Mouse (Mus musculus) kidney, postnatal 0 days (tissue): ENCODE results near the gene Ms4a6c. TPM values are rescaled to one million over a fixed set of nuclear protein-coding genes. Genes with fewer than 3 reads are reported as not detected.
"Not testable (repeated sequence)": the region's sequence is repeated elsewhere in the genome, so short reads cannot be mapped to it uniquely, and the experiment has no call there.

ENCODE experiments used
- ATAC-seq: fragments of 200-750 bp; cut with Nextera tagmentation; replicated peaks from 2 replicates; pipeline ENCODE4 v1.8.0; 2017; ENCODE audit warnings: low read depth, moderate number of reproducible peaks, moderate TSS enrichment, moderate library complexity; ENCODE audit not compliant: low FRiP score
- DNase-seq: peaks from one replicate; pipeline ENCODE4 v3.0.0-alpha.2; 2016; ENCODE audit warnings: low spot score
- H3K27ac ChIP-seq: fragments of 300-500 bp; sonication (generic); 2 replicates; pipeline ENCODE4 v1.5.1; 2014; ENCODE audit warnings: mild to moderate bottlenecking
- H3K27me3 ChIP-seq: fragments of 300-500 bp; sonication (generic); 2 replicates; pipeline ENCODE4 v1.6.1; 2014; ENCODE audit warnings: low read length, mixed read lengths; ENCODE audit not compliant: insufficient read depth
- H3K36me3 ChIP-seq: fragments of 300-500 bp; sonication (generic); 2 replicates; pipeline ENCODE4 v1.6.1; 2014; ENCODE audit warnings: low read length, mixed read lengths; ENCODE audit not compliant: insufficient read depth
- H3K4me1 ChIP-seq: fragments of 300-500 bp; sonication (generic); replicated peaks from 2 replicates; pipeline ENCODE4 v1.6.1; 2014; ENCODE audit warnings: antibody characterized with exemption, low read length, mixed read lengths; ENCODE audit not compliant: insufficient read depth
- H3K4me2 ChIP-seq: fragments of 300-500 bp; sonication (generic); 2 replicates; pipeline ENCODE4 v1.6.1; 2014; ENCODE audit warnings: mild to moderate bottlenecking, low read length, moderate library complexity, mixed read lengths
- H3K4me3 ChIP-seq: fragments of 300-500 bp; sonication (generic); replicated peaks from 2 replicates; pipeline ENCODE4 v1.5.1; 2014; ENCODE audit warnings: low read depth, low read length
- H3K9ac ChIP-seq: fragments of 300-500 bp; sonication (generic); 2 replicates; pipeline ENCODE4 v1.6.1; 2014; ENCODE audit warnings: low read depth, low read length
- H3K9me3 ChIP-seq: fragments of 300-500 bp; sonication (generic); replicated peaks from 2 replicates; pipeline ENCODE4 v1.6.1; 2016; ENCODE audit warnings: low read length, inconsistent platforms, mixed read lengths
- CTCF ChIP-seq: IDR thresholded peaks from 2 replicates; pipeline ENCODE4 v1.5.1; 2016; ENCODE audit warnings: antibody characterized with exemption, low read depth, mild to moderate bottlenecking, moderate library complexity
- WGBS: fragments of 180-500 bp; shearing (Covaris S2); extraction: QIAGEN DNeasy Blood & Tissue Kit; methylation state at CpG from one replicate; pipeline ENCODE4 v1.1.7; 2014; 5-methylcytosine and 5-hydroxymethylcytosine counted together
- polyA plus RNA-seq: library from polyadenylated mRNA; unstranded; fragments of >200 nt; fragmentation: Nextera tagmentation; extraction: Ambion mirVana; gene quantifications from 2 replicates; pipeline ENCODE4 v1.2.1, GENCODE M21; 2015

The Ms4a6c gene
- polyA plus RNA-seq, 1 experiment from 2014 or later = 7.4 TPM

DNA sequence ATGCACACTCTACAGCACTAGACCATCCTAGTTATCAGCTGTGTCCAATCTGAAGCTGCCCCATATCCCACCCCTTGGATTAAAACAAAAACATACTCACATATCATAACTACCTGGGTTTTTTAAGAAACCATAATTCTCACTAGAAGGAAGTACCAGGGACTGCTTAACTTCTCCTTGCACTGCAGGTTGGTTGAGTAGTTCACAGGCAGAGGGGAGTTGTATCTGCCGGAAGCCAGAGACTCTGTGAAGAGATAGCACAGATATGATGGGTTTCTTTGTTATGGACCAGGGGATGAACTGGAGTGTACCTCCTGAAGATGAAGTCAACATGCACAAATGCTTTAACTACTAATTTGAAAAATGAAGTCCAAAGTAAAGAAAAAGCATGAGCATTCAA, 31.6 kb downstream of the Ms4a6c start:
- no peak for TF ChIP-seq CTCF
- Histone ChIP-seq H3K4me2 (no peak overlapping the region), H3K27me3 (no peaks in the 10 kb centered on the region), H3K9me3 (no peaks in the 10 kb centered on the region), H3K4me1 (no peaks in the 10 kb centered on the region), H3K9ac (no peak overlapping the region), H3K27ac (no peak overlapping the region), H3K4me3 (no peak overlapping the region), H3K36me3 (no peaks in the 10 kb centered on the region)
- DNase-seq (no peak), ATAC-seq (no peak)
- WGBS = 91% methylated on average over 1 of the region's 1 CpGs

DNA sequence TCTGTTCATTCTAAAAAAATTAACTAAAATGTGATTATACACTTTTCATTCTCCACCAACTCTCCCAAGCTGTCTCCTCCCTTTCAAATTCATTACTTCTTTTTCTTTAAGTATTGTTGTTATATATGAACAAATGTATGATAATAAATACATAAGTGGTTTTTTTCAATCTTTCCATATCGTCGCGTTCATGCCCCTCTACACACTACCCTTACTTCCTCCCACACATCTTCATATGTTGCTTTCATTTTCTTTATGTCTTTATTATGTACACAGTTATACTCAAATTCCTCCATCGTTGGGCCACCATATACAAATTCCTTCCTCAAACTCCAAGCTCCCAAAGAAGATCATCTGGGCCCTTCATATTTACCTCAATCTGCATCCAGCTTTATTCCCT, 32.2 kb downstream of the Ms4a6c start:
- no peak overlapping the region for H3K27ac ChIP-seq
- no peak overlapping the region for H3K4me2 ChIP-seq
- H3K36me3 ChIP-seq = no peaks in the 10 kb centered on the region
- 81% methylated on average over 4 of the region's 4 CpGs for WGBS
- H3K4me1 ChIP-seq = no peaks in the 10 kb centered on the region
- no peak for TF ChIP-seq CTCF
- H3K9ac ChIP-seq = no peak overlapping the region
- H3K27me3 ChIP-seq = no peaks in the 10 kb centered on the region
- ATAC-seq (no peak), DNase-seq (no peak)
- H3K9me3 ChIP-seq = no peaks in the 10 kb centered on the region
- no peak overlapping the region for H3K4me3 ChIP-seq

DNA sequence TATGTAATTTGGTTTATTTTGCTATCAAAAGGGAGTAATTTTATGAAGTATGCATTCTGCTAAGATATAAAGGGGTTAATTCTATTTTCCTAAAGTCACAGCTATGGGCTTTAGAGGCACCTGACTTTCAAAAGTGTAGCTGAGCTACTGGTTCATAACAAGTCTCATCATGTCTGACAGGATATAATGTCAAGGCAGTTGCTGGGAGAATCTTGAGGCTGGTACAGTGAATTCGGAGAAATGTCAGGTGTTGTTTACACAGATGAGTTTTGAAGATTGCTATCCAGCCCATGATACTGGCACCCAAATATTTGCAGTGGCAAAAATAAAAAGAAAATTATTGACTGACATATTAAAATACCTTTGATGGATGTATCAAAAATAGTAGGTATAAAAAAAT, 35.7 kb downstream of the Ms4a6c start:
- Histone ChIP-seq H3K4me2 (no peak overlapping the region), H3K9ac (no peak overlapping the region), H3K4me3 (no peak overlapping the region), H3K36me3 (no peaks in the 10 kb centered on the region), H3K9me3 (no peaks in the 10 kb centered on the region), H3K27me3 (no peaks in the 10 kb centered on the region), H3K27ac (no peak overlapping the region), H3K4me1 (no peaks in the 10 kb centered on the region)
- ATAC-seq (no peak), DNase-seq (no peak)
- TF ChIP-seq CTCF = no peak
- 77% methylated on average over 1 of the region's 1 CpGs for WGBS

DNA sequence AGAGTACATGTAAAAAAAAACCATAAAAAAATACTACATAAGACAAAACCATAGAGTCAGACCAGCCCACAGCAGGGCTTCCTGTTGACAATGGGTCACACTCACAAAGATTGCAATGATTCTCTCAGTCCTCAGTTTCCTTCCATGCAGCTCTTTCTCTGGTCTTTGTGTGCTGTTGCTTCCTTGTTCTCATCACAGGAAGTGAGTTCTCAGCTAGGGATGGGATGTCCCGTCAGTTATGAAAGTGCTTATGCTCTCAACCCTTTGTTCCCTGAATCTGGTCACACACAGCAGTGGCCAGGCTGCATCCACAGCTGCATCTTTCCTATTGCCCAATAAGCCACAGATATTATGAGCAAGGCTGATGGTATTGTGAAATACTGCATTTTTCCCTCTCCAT, 44.3 kb downstream of the Ms4a6c start:
- ATAC-seq (no peak), DNase-seq (no peak)
- TF ChIP-seq CTCF = no peak
- no peak overlapping the region for H3K9ac ChIP-seq
- H3K27me3 ChIP-seq = no peaks in the 10 kb centered on the region
- no peak overlapping the region for H3K27ac ChIP-seq
- no peak overlapping the region for H3K4me3 ChIP-seq
- H3K36me3 ChIP-seq = no peaks in the 10 kb centered on the region
- H3K4me2 ChIP-seq = no peak overlapping the region
- H3K4me1 ChIP-seq = no peaks in the 10 kb centered on the region
- WGBS = 67% methylated on average over 1 of the region's 1 CpGs
- no peaks in the 10 kb centered on the region for H3K9me3 ChIP-seq

DNA sequence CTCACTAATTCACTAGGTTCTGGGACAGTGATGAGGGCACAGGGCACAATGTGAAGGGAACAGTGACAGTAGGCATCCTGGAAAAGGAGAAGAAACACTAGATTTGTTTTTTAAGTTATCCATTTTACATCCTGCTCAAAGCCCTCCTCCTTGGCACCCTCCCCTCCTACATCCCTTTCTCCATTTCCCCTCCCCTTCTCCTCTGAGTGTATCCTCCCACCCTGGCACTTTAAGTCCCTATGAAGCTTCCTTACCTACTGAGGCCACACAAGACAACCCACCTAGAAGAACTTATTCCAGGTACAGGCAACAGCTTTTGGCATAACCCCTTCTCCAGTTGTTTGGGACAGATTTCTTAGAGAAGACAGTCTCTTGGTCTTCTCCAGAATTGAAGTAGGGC, 47.1 kb downstream of the Ms4a6c start, which contains the start of gene Ms4a6b:
Ms4a6b (plus strand) TSS at position 267 of the 400 bp plus-strand sequence.
- Histone ChIP-seq H3K27me3 (no peaks in the 10 kb centered on the region), H3K9me3 (no peaks in the 10 kb centered on the region), H3K4me3 (no peak within 1 kb of the TSS), H3K9ac (no peak within 1 kb of the TSS), H3K36me3 (no peaks in the 10 kb centered on the region), H3K27ac (no peak within 1 kb of the TSS), H3K4me2 (no peak within 1 kb of the TSS), H3K4me1 (no peaks in the 10 kb centered on the region)
- no peak for DNase-seq
- TF ChIP-seq CTCF = no peak
- no peak for ATAC-seq

DNA sequence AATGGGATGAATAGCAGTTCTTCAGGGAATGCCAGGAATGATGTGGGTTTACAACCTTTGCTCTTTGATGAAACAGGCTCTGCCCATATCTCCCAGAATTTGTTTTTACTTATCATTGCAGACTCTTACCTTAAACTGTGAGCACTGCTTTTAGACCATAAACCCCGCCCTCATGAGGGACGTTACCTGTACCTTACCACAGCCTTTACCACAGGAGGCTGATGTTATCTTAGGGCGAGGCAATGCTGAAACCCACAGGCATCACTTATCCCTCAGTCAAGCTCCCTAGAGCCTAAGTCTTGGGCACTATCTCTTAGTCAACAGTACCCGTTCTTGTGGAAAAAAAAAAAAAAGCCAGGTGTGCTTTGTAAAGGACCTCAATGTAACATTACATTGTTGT, 47.7 kb downstream of the Ms4a6c start:
- ATAC-seq (no peak), DNase-seq (no peak)
- Histone ChIP-seq H3K4me3 (no peak overlapping the region), H3K9ac (no peak overlapping the region), H3K4me1 (no peaks in the 10 kb centered on the region), H3K36me3 (no peaks in the 10 kb centered on the region), H3K9me3 (no peaks in the 10 kb centered on the region), H3K27ac (no peak overlapping the region), H3K4me2 (no peak overlapping the region), H3K27me3 (no peaks in the 10 kb centered on the region)
- 64% methylated on average over 4 of the region's 4 CpGs for WGBS
- TF ChIP-seq CTCF = no peak

DNA sequence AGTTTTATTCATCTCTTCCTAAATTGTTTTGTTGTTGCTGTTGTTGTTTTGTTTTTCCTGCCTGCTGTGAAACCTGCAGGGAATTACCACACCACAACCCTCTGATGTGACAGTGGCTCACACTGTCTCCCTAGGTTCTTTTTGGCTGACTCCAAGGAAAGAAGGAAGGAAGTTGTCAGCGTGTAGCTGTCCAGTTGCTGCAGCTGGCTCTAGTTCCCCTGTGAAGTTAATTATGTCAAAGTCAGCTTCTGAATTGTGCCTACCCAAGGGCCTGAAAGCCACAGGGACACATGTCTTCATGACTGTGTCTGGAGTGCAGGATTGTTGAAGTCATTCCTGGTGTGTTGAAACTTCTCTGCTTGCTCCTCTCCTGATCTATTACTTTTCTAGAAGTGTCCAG, 48.2 kb downstream of the Ms4a6c start:
- H3K4me3 ChIP-seq, H3K27me3 ChIP-seq, H3K27ac ChIP-seq, H3K4me1 ChIP-seq, H3K36me3 ChIP-seq, H3K9me3 ChIP-seq, DNase-seq, H3K4me2 ChIP-seq, ATAC-seq, H3K9ac ChIP-seq: not testable (repeated sequence)
- 30% methylated on average over 1 of the region's 1 CpGs for WGBS

DNA sequence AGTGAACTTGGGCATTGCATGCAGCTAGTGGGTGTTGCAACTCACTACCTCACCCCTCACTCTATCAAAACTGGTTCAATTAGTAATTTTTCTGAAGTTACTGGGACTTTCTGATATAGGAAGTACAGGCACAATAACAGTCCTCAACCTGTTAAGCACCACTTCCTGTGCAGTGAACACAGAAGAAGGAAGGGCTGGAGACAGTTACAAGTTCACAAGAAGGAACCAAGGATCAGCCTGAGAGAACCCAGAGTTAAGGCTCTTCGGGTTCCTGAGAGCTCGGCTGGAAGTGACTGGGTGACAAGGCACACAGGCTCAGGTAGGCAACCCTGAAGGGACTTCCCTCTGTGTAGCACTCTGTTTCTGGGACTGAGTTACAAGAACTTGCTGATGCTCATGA, 49.2 kb downstream of the Ms4a6c start:
- H3K36me3 ChIP-seq, H3K9ac ChIP-seq, ATAC-seq, H3K4me1 ChIP-seq, DNase-seq, H3K27me3 ChIP-seq, H3K9me3 ChIP-seq, H3K27ac ChIP-seq, H3K4me3 ChIP-seq, H3K4me2 ChIP-seq: not testable (repeated sequence)
- 90% methylated on average over 2 of the region's 2 CpGs for WGBS
